8 mouse cellular contexts compared by ENCODE assay signal in the genomic region with DNA sequence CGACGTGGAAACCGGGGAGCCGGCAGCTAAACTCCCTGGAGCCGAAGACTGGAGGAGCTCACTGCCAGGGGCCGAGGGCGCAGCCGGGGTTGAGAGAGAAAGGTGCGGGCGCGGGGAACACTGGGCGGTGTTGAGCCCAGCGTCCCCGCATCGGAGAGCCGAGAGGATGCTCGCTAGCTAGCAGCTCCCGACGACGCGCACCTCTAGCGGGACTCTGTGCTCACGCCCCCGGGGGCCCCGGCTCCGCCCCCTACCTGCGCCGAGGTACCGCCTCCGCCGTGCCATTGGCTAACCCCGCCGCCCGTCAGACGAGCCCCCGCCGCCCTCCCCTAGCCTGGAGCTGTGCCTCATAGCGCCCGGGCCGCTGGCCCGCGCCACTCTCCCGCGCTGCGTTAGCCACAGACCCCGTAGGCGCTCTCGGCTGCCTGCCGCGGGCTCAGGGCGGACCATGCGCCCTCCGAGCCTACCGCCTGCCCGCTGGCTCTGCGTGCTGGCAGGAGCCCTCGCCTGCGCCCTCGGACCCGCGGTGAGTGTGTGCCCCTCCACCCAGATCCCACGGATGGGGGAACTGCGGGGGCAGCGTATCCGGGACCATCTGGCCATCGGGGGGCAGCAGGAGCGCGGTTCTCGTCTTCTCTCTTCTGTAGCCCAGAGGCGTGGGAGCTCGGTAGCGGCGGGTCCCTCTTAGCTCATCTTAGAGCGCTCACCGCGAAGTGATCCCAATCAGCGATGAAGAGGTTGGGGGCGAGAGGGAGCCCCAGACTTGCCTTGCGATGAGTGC. TPM values are rescaled to one million over a fixed set of nuclear protein-coding genes. Genes with fewer than 3 reads are reported as not detected.
DNase-seq lines count a peak whose midpoint lies in the region; ATAC-seq and TF ChIP-seq lines count a peak whose summit lies in the region.

A gene (plus strand): TSS at position 316 of the 781 bp plus-strand sequence.

- H3K4me2 ChIP-seq in forebrain, embryonic 11.5 days (ENCODE audit: low read depth, low read length, severe bottlenecking): peak within 1 kb of the TSS; percentile 81
- peak within 1 kb of the TSS; percentile 90 for H3K4me2 ChIP-seq in hindbrain, embryonic 12.5 days (replicated peaks)
- H3K4me2 ChIP-seq in lung, embryonic 16.5 days (ENCODE audit: low read depth, low read length): peak within 1 kb of the TSS; percentile 98

- ATAC-seq in CD4-positive, CD25-positive, alpha-beta regulatory T cell, adult 4 months: peak; percentile 89
- ATAC-seq in forebrain, embryonic 11.5 days (replicated peaks; ENCODE audit: low FRiP score): peak; percentile 89
- peak; percentile 84 for ATAC-seq in hindbrain, embryonic 12.5 days (ENCODE audit: low FRiP score)
- ATAC-seq in lung, embryonic 16.5 days (ENCODE audit: low read depth): peak; percentile 92

- under 1% methylated on average over 79 of the region's 79 CpGs for WGBS in forebrain, embryonic 11.5 days
- under 1% methylated on average over 78 of the region's 79 CpGs for WGBS in hindbrain, embryonic 12.5 days
- under 1% methylated on average over 60 of the region's 79 CpGs for WGBS in lung, embryonic 16.5 days
- under 1% methylated on average over 79 of the region's 79 CpGs for WGBS in olfactory bulb, adult 2 months

- 0 out of 2 replicates have a peak, but pooled peaks have one; percentile 16 for TF ChIP-seq CTCF in brain, embryonic 14.5 days (IDR thresholded peaks at IDR 0.05; ENCODE audit: borderline replicate concordance, extremely low read depth, insufficient read depth, insufficient read length)
- no peak for TF ChIP-seq CTCF in olfactory bulb, adult 2 months (IDR thresholded peaks at IDR 0.05; ENCODE audit: insufficient read depth, low read depth, low read length)

- H3K4me3 ChIP-seq in forebrain, embryonic 11.5 days (ENCODE audit: low read depth, low read length): peak within 1 kb of the TSS; percentile 44
- H3K4me3 ChIP-seq in hindbrain, embryonic 12.5 days: peak within 1 kb of the TSS; percentile 48
- peak within 1 kb of the TSS; percentile 59 for H3K4me3 ChIP-seq in lung, embryonic 16.5 days (ENCODE audit: low read length)
- peak within 1 kb of the TSS; percentile 60 for H3K4me3 ChIP-seq in olfactory bulb, adult 2 months (ENCODE audit: insufficient read depth, low read depth, low read length)

- H3K4me1 ChIP-seq in forebrain, embryonic 11.5 days (replicated peaks; ENCODE audit: control insufficient read depth, insufficient read depth, low read length): peaks cover 8% of the 10 kb centered on the region
- peaks cover 20% of the 10 kb centered on the region for H3K4me1 ChIP-seq in hindbrain, embryonic 12.5 days
- peaks cover 14% of the 10 kb centered on the region for H3K4me1 ChIP-seq in lung, embryonic 16.5 days (replicated peaks; ENCODE audit: control insufficient read depth, insufficient read depth, low read length)
- H3K4me1 ChIP-seq in olfactory bulb, adult 2 months (ENCODE audit: control insufficient read depth, insufficient read depth, low read length): peaks cover 24% of the 10 kb centered on the region

- H3K27me3 ChIP-seq in forebrain, embryonic 11.5 days (ENCODE audit: control insufficient read depth, insufficient read depth, low read length): peaks cover 40% of the 10 kb centered on the region
- peaks cover 61% of the 10 kb centered on the region for H3K27me3 ChIP-seq in hindbrain, embryonic 12.5 days
- H3K27me3 ChIP-seq in lung, embryonic 16.5 days (ENCODE audit: control insufficient read depth, insufficient read depth, low read depth, low read length): peaks cover 47% of the 10 kb centered on the region

- DNase-seq in brain, embryonic 14.5 days (ENCODE audit: low read depth): peak; percentile 84
- DNase-seq in forebrain, embryonic 11.5 days (ENCODE audit: low spot score): peak; percentile 88
- peak; percentile 78 to 88 for DNase-seq in layer of hippocampus, postnatal 14 days (ENCODE audit: low spot score in 2 of 2)
- peak; percentile 80 for DNase-seq in thymus, adult 18-20 months

- H3K27ac ChIP-seq in forebrain, embryonic 11.5 days (ENCODE audit: low read depth, low read length): no peak within 1 kb of the TSS
- H3K27ac ChIP-seq in hindbrain, embryonic 12.5 days: no peak within 1 kb of the TSS
- H3K27ac ChIP-seq in lung, embryonic 16.5 days (ENCODE audit: low read length): no peak within 1 kb of the TSS
- no peak within 1 kb of the TSS for H3K27ac ChIP-seq in olfactory bulb, adult 2 months (ENCODE audit: insufficient read depth, low read depth, low read length)

- no peaks in the 10 kb centered on the region for H3K9me3 ChIP-seq in forebrain, embryonic 11.5 days (ENCODE audit: control insufficient read depth, low read length)
- H3K9me3 ChIP-seq in hindbrain, embryonic 12.5 days (replicated peaks): no peaks in the 10 kb centered on the region
- no peaks in the 10 kb centered on the region for H3K9me3 ChIP-seq in lung, embryonic 16.5 days (ENCODE audit: control insufficient read depth, low read length)

- TF ChIP-seq POLR2A in brain, embryonic 14.5 days (IDR thresholded peaks at IDR 0.05; ENCODE audit: borderline replicate concordance, extremely low read depth, insufficient read depth, insufficient read length, poor library complexity, severe bottlenecking): no peak
- 0 out of 2 replicates have a peak, but pooled peaks have one; percentile 33 for TF ChIP-seq POLR2A in olfactory bulb, adult 2 months (IDR thresholded peaks at IDR 0.05; ENCODE audit: insufficient read depth, low read depth, low read length)

- peak within 1 kb of the TSS; percentile 60 for H3K9ac ChIP-seq in forebrain, embryonic 11.5 days (ENCODE audit: low read length)
- peak within 1 kb of the TSS; percentile 55 for H3K9ac ChIP-seq in hindbrain, embryonic 12.5 days
- peak within 1 kb of the TSS; percentile 67 for H3K9ac ChIP-seq in lung, embryonic 16.5 days (ENCODE audit: low read length)

- H3K36me3 ChIP-seq in forebrain, embryonic 11.5 days (ENCODE audit: control insufficient read depth, insufficient read depth, low read length): no peaks in the 10 kb centered on the region
- no peaks in the 10 kb centered on the region for H3K36me3 ChIP-seq in hindbrain, embryonic 12.5 days
- H3K36me3 ChIP-seq in lung, embryonic 16.5 days (ENCODE audit: control insufficient read depth, insufficient read depth, low read length): no peaks in the 10 kb centered on the region

RNA-seq across cellular contexts. Expression of the gene that starts here (rescaled TPM):
- 1 to 10 TPM; 1.3 to 2.0 TPM for polyA plus RNA-seq in CD4-positive, CD25-positive, alpha-beta regulatory T cell, adult 4 months (2017; shearing (Covaris generic))
- polyA plus RNA-seq in brain, embryonic 14.5 days (2012; rRNA removed): 0.38 and 0.63 TPM in 2 replicates
- polyA plus RNA-seq in forebrain, embryonic 11.5 days (2014; fragmentation: Nextera tagmentation; extraction: Ambion mirVana): 0.59 and 0.76 TPM in 2 replicates
- 0.44 and 0.66 TPM in 2 replicates for polyA plus RNA-seq in hindbrain, embryonic 12.5 days (2016; fragmentation: Nextera tagmentation; extraction: Ambion mirVana)
- 10 to 100 TPM; 10.6 TPM for total RNA-seq in layer of hippocampus, postnatal 14 days (2021)
- 0.36 and 0.50 TPM in 2 replicates for polyA plus RNA-seq in lung, embryonic 16.5 days (2015; fragmentation: Nextera tagmentation; extraction: Ambion mirVana)
- polyA plus RNA-seq in olfactory bulb, adult 2 months (2012; ENCODE audit: insufficient read depth, insufficient read length, low replicate concordance, missing spikeins): not detected in 2 replicates

Comparison
In these comparisons a context has a peak if more than half of its experiments do, and no peak if none do; other contexts are left out.
1. Peak in DNase-seq in brain, embryonic 14.5 days; RNA of the gene not detected or under 1 TPM.
2. Peak in DNase-seq, ATAC-seq, H3K4me3 ChIP-seq, H3K9ac ChIP-seq and H3K4me2 ChIP-seq in forebrain, embryonic 11.5 days; RNA of the gene not detected or under 1 TPM.
3. Peak in ATAC-seq, H3K4me3 ChIP-seq, H3K9ac ChIP-seq and H3K4me2 ChIP-seq in hindbrain, embryonic 12.5 days; RNA of the gene not detected or under 1 TPM.
4. Peak in ATAC-seq, H3K4me3 ChIP-seq, H3K9ac ChIP-seq and H3K4me2 ChIP-seq in lung, embryonic 16.5 days; RNA of the gene not detected or under 1 TPM.